Mouse (Mus musculus) ES-E14 (cell line): ENCODE data around the gene Smoc2.

Experiments
- CHD2 ChIP-seq: IDR thresholded peaks from 2 replicates; pipeline ENCODE4 v1.6.1; 2014; ENCODE audit warnings: mild to moderate bottlenecking, low read depth, low read length, inconsistent platforms
- HCFC1 ChIP-seq: IDR thresholded peaks from 2 replicates; pipeline ENCODE4 v1.6.1; 2012; ENCODE audit warnings: low read length, inconsistent platforms, borderline replicate concordance; ENCODE audit not compliant: insufficient read depth
- MAFK ChIP-seq: IDR thresholded peaks from 2 replicates; pipeline ENCODE4 v1.6.1; 2014; ENCODE audit warnings: mild to moderate bottlenecking, low read depth, low read length, inconsistent platforms; ENCODE audit not compliant: insufficient read depth
- ZC3H11A ChIP-seq: IDR thresholded peaks from 2 replicates; pipeline ENCODE4 v1.6.1; 2012; ENCODE audit warnings: low read depth, mild to moderate bottlenecking, inconsistent platforms, low read length, borderline replicate concordance
- ZNF384 ChIP-seq: IDR thresholded peaks from 2 replicates; pipeline ENCODE4 v1.6.1; 2012; ENCODE audit warnings: low read depth, low read length, inconsistent platforms

DNA sequence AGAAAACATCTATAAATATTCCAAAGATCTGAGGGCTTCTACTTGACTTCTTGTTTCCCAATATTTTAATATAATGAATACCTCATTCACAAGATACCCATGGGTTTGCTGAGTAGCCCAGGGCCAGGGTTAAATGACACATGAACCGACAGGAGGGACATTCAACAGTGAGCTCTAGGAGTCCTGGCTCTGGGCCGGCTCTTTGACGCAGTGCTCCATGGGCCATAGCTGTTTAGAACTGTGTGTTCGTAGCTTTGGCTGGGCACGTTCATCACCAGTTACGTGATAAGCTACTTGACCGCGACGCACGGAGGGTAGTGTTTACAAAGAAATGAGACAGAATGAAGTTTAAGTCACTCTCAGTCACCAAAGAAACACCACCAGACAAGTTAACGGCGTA lies 101.2 kb downstream of the Smoc2 start:
- no peak for TF ChIP-seq ZNF384
- no peak for TF ChIP-seq HCFC1
- TF ChIP-seq CHD2 = no peak
- no peak for TF ChIP-seq ZC3H11A
- no peak for TF ChIP-seq MAFK
